Mouse (Mus musculus) heart, embryonic 15.5 days (tissue): ENCODE measurements around the gene 7420426K07Rik. TPM values are rescaled to one million over a fixed set of nuclear protein-coding genes. Genes with fewer than 3 reads are reported as not detected.
A peak's percentile ranks its signal among the peaks of the same experiment; 100 is the strongest.

Experiments
- ATAC-seq: fragments of 200-750 bp; cut with Nextera tagmentation; replicated peaks from 2 replicates; pipeline ENCODE4 v1.8.0; 2017; ENCODE audit warnings: low read depth, moderate TSS enrichment; ENCODE audit not compliant: insufficient number of reproducible peaks, insufficient read depth, low FRiP score
- H3K27ac ChIP-seq: fragments of 300-500 bp; sonication (generic); 2 replicates; pipeline ENCODE4 v1.5.1; 2015; ENCODE audit warnings: mild to moderate bottlenecking, inconsistent platforms
- H3K27me3 ChIP-seq: fragments of 300-500 bp; sonication (generic); 2 replicates; pipeline ENCODE4 v1.6.1; 2015; ENCODE audit warnings: inconsistent platforms
- H3K36me3 ChIP-seq: fragments of 300-500 bp; sonication (generic); 2 replicates; pipeline ENCODE4 v1.6.1; 2015; ENCODE audit warnings: mild to moderate bottlenecking, inconsistent platforms
- H3K4me1 ChIP-seq: fragments of 300-500 bp; sonication (generic); replicated peaks from 2 replicates; pipeline ENCODE4 v1.6.1; 2015; ENCODE audit warnings: inconsistent platforms
- H3K4me2 ChIP-seq: fragments of 300-500 bp; sonication (generic); 2 replicates; pipeline ENCODE4 v1.6.1; 2015; ENCODE audit warnings: inconsistent platforms, mild to moderate bottlenecking, moderate library complexity
- H3K4me3 ChIP-seq: fragments of 300-500 bp; sonication (generic); 2 replicates; pipeline ENCODE4 v1.5.1; 2015; ENCODE audit warnings: mild to moderate bottlenecking, inconsistent platforms
- H3K9ac ChIP-seq: fragments of 300-500 bp; sonication (generic); 2 replicates; pipeline ENCODE4 v1.6.1; 2015; ENCODE audit warnings: mild to moderate bottlenecking, inconsistent platforms
- H3K9me3 ChIP-seq: fragments of 300-500 bp; sonication (generic); replicated peaks from 2 replicates; pipeline ENCODE4 v1.6.1; 2016; ENCODE audit warnings: inconsistent platforms
- WGBS: fragments of 180-500 bp; shearing (Covaris S2); methylation state at CpG from one replicate; pipeline ENCODE4 v1.1.7; 2015; ENCODE audit warnings: mixed read lengths; 5-methylcytosine and 5-hydroxymethylcytosine counted together
- polyA plus RNA-seq: library from polyadenylated mRNA; unstranded; fragments of >200 nt; fragmentation: Nextera tagmentation; extraction: Ambion mirVana; gene quantifications from 2 replicates; pipeline ENCODE4 v1.2.1, GENCODE M21; 2015

The 7420426K07Rik gene
- polyA plus RNA-seq, 1 experiment from 2014 or later, result not detected

- 0 out of 2 replicates have a peak, but pooled peaks cover 12% of the 10 kb centered on the region for H3K27me3 ChIP-seq
- no peak overlapping the region for H3K4me2 ChIP-seq
- no peaks in the 10 kb centered on the region for H3K9me3 ChIP-seq
- no peaks in the 10 kb centered on the region for H3K36me3 ChIP-seq
- no peak overlapping the region for H3K9ac ChIP-seq
- H3K4me1 ChIP-seq, result no peaks in the 10 kb centered on the region
- H3K4me3 ChIP-seq, result no peak overlapping the region
- ATAC-seq, result no peak
- H3K27ac ChIP-seq, result no peak overlapping the region
- 21% methylated on average over 2 of the region's 2 CpGs for WGBS
These were observed 36.4 kb downstream of the 7420426K07Rik start for GRCm38 (mm10) chr9:98939290-98939689.

- no peaks in the 10 kb centered on the region for H3K36me3 ChIP-seq
- peak overlapping the region; percentile 45 for H3K4me2 ChIP-seq
- no peak for ATAC-seq
- H3K4me1 ChIP-seq, result peaks cover 36% of the 10 kb centered on the region
- H3K4me3 ChIP-seq, result peak overlapping the region; percentile 15; the same call in 1 of the 2 replicates
- WGBS, result under 1% methylated on average over 40 of the region's 40 CpGs
- H3K27me3 ChIP-seq, result peaks cover 79% of the 10 kb centered on the region
- H3K27ac ChIP-seq, result no peak overlapping the region
- no peak overlapping the region for H3K9ac ChIP-seq
- H3K9me3 ChIP-seq, result no peaks in the 10 kb centered on the region
These were observed 49.5 kb downstream of the 7420426K07Rik start for GRCm38 (mm10) chr9:98952171-98953050.

- no peak overlapping the region for H3K4me2 ChIP-seq
- H3K4me1 ChIP-seq, result peaks cover 36% of the 10 kb centered on the region
- H3K36me3 ChIP-seq, result no peaks in the 10 kb centered on the region
- ATAC-seq, result no peak
- no peak overlapping the region for H3K4me3 ChIP-seq
- WGBS, result 6% methylated on average over 4 of the region's 4 CpGs
- peaks cover 85% of the 10 kb centered on the region for H3K27me3 ChIP-seq
- no peaks in the 10 kb centered on the region for H3K9me3 ChIP-seq
- no peak overlapping the region for H3K9ac ChIP-seq
- H3K27ac ChIP-seq, result no peak overlapping the region
These were observed 50.4 kb downstream of the 7420426K07Rik start for GRCm38 (mm10) chr9:98953291-98953690.

- WGBS, result 5% methylated on average over 9 of the region's 9 CpGs
- Histone ChIP-seq H3K4me1 (peaks cover 36% of the 10 kb centered on the region), H3K9me3 (no peaks in the 10 kb centered on the region), H3K36me3 (no peaks in the 10 kb centered on the region), H3K4me3 (no peak overlapping the region), H3K27me3 (peaks cover 90% of the 10 kb centered on the region), H3K4me2 (no peak overlapping the region), H3K27ac (no peak overlapping the region), H3K9ac (no peak overlapping the region)
- no peak for ATAC-seq
These were observed 50.9 kb downstream of the 7420426K07Rik start for GRCm38 (mm10) chr9:98953830-98954229.

Other genes starting within 250 kb of the 7420426K07Rik start
- not detected in 2 replicates for gene Prr23a1, start 60.6 kb upstream of the 7420426K07Rik start, polyA plus RNA-seq
- gene Prr23a2, start 46.6 kb upstream of the 7420426K07Rik start, polyA plus RNA-seq, result not detected in 2 replicates
- gene Prr23a3, start 38.4 kb upstream of the 7420426K07Rik start, polyA plus RNA-seq, result not detected in 2 replicates
- gene Foxl2, start 52.2 kb downstream of the 7420426K07Rik start, polyA plus RNA-seq, result not detected in 2 replicates
- 27.3 and 30.6 TPM in 2 replicates for gene Faim, start 83.3 kb downstream of the 7420426K07Rik start, polyA plus RNA-seq
- 0.10 TPM in 1 of 2 replicates, not detected in the other for gene Gm1123, start 132.6 kb downstream of the 7420426K07Rik start, polyA plus RNA-seq
- 1.4 TPM in 2 replicates for gene Pik3cb, start 237.5 kb downstream of the 7420426K07Rik start, polyA plus RNA-seq